Mouse (Mus musculus) ES-Bruce4 (cell line): Measurements from ENCODE around the gene Nemp1. TPM values are rescaled to one million over a fixed set of nuclear protein-coding genes. Genes with fewer than 3 reads are reported as not detected.
A peak's percentile ranks its signal among the peaks of the same experiment; 100 is the strongest.

Source experiments
- H3K27ac ChIP-seq: 2 replicates; pipeline ENCODE4 v1.5.1; 2012; ENCODE audit warnings: low read length, inconsistent platforms; ENCODE audit not compliant: insufficient read depth
- H3K27me3 ChIP-seq: 2 replicates; pipeline ENCODE4 v1.6.1; 2012; ENCODE audit warnings: mild to moderate bottlenecking, low read length, inconsistent platforms; ENCODE audit not compliant: control insufficient read depth, poor library complexity, insufficient read depth, severe bottlenecking
- H3K36me3 ChIP-seq: 2 replicates; pipeline ENCODE4 v1.6.1; 2012; ENCODE audit warnings: inconsistent platforms, mild to moderate bottlenecking, low read length, moderate library complexity; ENCODE audit not compliant: control insufficient read depth, poor library complexity, insufficient read depth, severe bottlenecking
- H3K4me1 ChIP-seq: one replicate; pipeline ENCODE4 v1.8.1; 2011; ENCODE audit warnings: low read length; ENCODE audit not compliant: control insufficient read depth, insufficient read depth
- H3K4me3 ChIP-seq: 2 replicates; pipeline ENCODE4 v1.5.1; 2011; ENCODE audit warnings: low read depth, mild to moderate bottlenecking, low read length
- H3K9ac ChIP-seq: 2 replicates; pipeline ENCODE4 v1.6.1; 2012; ENCODE audit warnings: low read depth, mild to moderate bottlenecking, inconsistent platforms; ENCODE audit not compliant: poor library complexity, severe bottlenecking
- H3K9me3 ChIP-seq: replicated peaks from 2 replicates; pipeline ENCODE4 v1.6.1; 2012; ENCODE audit warnings: mild to moderate bottlenecking, low read length, inconsistent platforms; ENCODE audit not compliant: control insufficient read depth, poor library complexity, insufficient read depth, severe bottlenecking
- CTCF ChIP-seq: IDR thresholded peaks from one replicate; pipeline ENCODE4 v1.8.1; 2011; ENCODE audit warnings: low read depth, low read length
- EP300 ChIP-seq: IDR thresholded peaks from 2 replicates; pipeline ENCODE4 v1.6.1; 2011; ENCODE audit warnings: low read depth, low read length; ENCODE audit not compliant: insufficient read depth
- POLR2A ChIP-seq: IDR thresholded peaks from one replicate; pipeline ENCODE4 v1.8.1; 2011; ENCODE audit warnings: low read length; ENCODE audit not compliant: insufficient read depth
- polyA plus RNA-seq: library from polyadenylated mRNA; stranded (reverse); fragments of >200 nt; gene quantifications from 2 replicates; pipeline ENCODE4 v1.2.4, GENCODE M21; 2011; ENCODE audit warnings: low read depth; ENCODE audit not compliant: missing spikeins, insufficient read depth, insufficient read length

Nemp1 gene
- polyA plus RNA-seq, 1 experiment: 22.0 TPM

- Histone ChIP-seq H3K4me3 (no peak overlapping the region), H3K27me3 (no peaks in the 10 kb centered on the region), H3K9me3 (no peaks in the 10 kb centered on the region), H3K4me1 (peaks cover 2% of the 10 kb centered on the region), H3K27ac (no peak overlapping the region), H3K9ac (no peak overlapping the region), H3K36me3 (peaks cover 7% of the 10 kb centered on the region)
- TF ChIP-seq EP300 (no peak), POLR2A (no peak), CTCF (no peak)
These were observed 2.5 kb upstream of the Nemp1 start for GRCm38 (mm10) chr10:127664166-127664565.

- Histone ChIP-seq H3K9me3 (no peaks in the 10 kb centered on the region), H3K4me1 (no peaks in the 10 kb centered on the region), H3K27ac (no peak overlapping the region), H3K27me3 (no peaks in the 10 kb centered on the region), H3K36me3 (peaks cover 4% of the 10 kb centered on the region), H3K9ac (no peak overlapping the region), H3K4me3 (no peak overlapping the region)
- no peak for TF ChIP-seq POLR2A
- TF ChIP-seq CTCF: no peak
- TF ChIP-seq EP300: no peak
These were observed 1.8 kb upstream of the Nemp1 start for GRCm38 (mm10) chr10:127664891-127665290.

GRCm38 (mm10) chr10:127665366-127666181, 1.1 kb upstream of the Nemp1 start:
- H3K4me3 ChIP-seq: peak overlapping the region; percentile 72
- H3K9me3 ChIP-seq: no peaks in the 10 kb centered on the region
- no peaks in the 10 kb centered on the region for H3K36me3 ChIP-seq
- no peak overlapping the region for H3K27ac ChIP-seq
- peak overlapping the region; percentile 87; the same call in 1 of the 2 replicates for H3K9ac ChIP-seq
- no peak for TF ChIP-seq POLR2A
- no peak for TF ChIP-seq CTCF
- no peaks in the 10 kb centered on the region for H3K27me3 ChIP-seq
- H3K4me1 ChIP-seq: no peaks in the 10 kb centered on the region

GRCm38 (mm10) chr10:127667269-127668092, 780 bp downstream of the Nemp1 start:
- H3K27me3 ChIP-seq: no peaks in the 10 kb centered on the region
- H3K9me3 ChIP-seq: no peaks in the 10 kb centered on the region
- H3K9ac ChIP-seq: peak overlapping the region; percentile 87
- TF ChIP-seq EP300 (no peak), CTCF (no peak), POLR2A (no peak)
- no peaks in the 10 kb centered on the region for H3K36me3 ChIP-seq
- no peaks in the 10 kb centered on the region for H3K4me1 ChIP-seq
- H3K4me3 ChIP-seq: peak overlapping the region; percentile 72
- H3K27ac ChIP-seq: peak overlapping the region; percentile 78

GRCm38 (mm10) chr10:127668093-127669050, 1.7 kb downstream of the Nemp1 start, which contains the start of gene Nab2:
Gene Nab2, minus strand, starts transcription at chr10:127668568.
- Histone ChIP-seq H3K27me3 (no peaks in the 10 kb centered on the region), H3K9me3 (no peaks in the 10 kb centered on the region), H3K4me1 (no peaks in the 10 kb centered on the region), H3K4me3 (peak within 1 kb of the TSS; percentile 72), H3K27ac (peak within 1 kb of the TSS; percentile 78), H3K36me3 (no peaks in the 10 kb centered on the region), H3K9ac (peak within 1 kb of the TSS; percentile 87)
- TF ChIP-seq EP300 (no peak), CTCF (peak; percentile 5)
